Mouse (Mus musculus) embryonic stem cell, embryonic (primary cell): ENCODE measurements around the gene Rcc1.

Experiments used
- CTCF ChIA-PET, 4 experiments: fragments of 300-600 bp in 2 of 4; fragments of 350-600 bp in 2 of 4; sonication (Branson Sonifier 250); formaldehyde crosslinking; loops; one replicate each; lab custom pipeline; 2022; ENCODE audit warnings: inconsistent platforms in 2 of 4; lab: Charles Lee
- POLR2A ChIA-PET, 4 experiments: fragments of 300-600 bp in 2 of 4; fragments of 350-600 bp in 2 of 4; sonication (Branson Sonifier 250); formaldehyde crosslinking; loops; one replicate each; lab custom pipeline; 2022; ENCODE audit warnings: antibody characterized with exemption in 4 of 4, inconsistent platforms in 1 of 4; lab: Charles Lee

Gene Rcc1

DNA sequence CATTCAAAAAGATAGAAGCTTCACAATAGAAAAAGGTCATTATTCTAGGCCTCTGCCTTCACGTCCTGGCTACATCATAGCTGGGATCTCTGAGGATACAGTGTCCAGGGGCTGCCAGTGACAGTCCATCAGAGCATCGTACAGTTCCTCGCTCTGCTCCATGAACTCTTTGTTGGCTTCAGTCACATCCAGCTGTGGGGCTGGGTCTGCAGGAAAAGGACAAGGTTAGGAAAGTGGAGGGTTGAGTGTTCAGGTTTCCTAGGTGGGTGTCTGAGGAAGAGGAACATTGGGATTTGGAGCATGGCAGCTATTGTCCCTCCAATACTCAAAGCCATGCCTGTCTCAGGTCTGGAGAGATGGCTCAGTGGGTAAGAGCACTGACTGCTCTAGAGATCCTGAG, 41.6 kb downstream of the Rcc1 start:
- CTCF ChIA-PET: interaction anchor here in 3 of 4 experiments (0.7 to 1.6 kb wide), 8 partner anchors 10 to 1086 kb away, joined by 3 to 6 read pairs (median 4); no protein-coding TSS in a partner anchor
- POLR2A ChIA-PET: interaction anchor here (0.6 to 9.6 kb wide), 84 partner anchors 10 to 1620 kb away, joined by 3 to 341 read pairs (median 5); partner anchors contain the start of genes Trnau1ap (in 4 of the 4), Rab42 (in 2 of the 4), Rcc1 (in 2 of the 4) and Taf12 (in 2 of the 4)

DNA sequence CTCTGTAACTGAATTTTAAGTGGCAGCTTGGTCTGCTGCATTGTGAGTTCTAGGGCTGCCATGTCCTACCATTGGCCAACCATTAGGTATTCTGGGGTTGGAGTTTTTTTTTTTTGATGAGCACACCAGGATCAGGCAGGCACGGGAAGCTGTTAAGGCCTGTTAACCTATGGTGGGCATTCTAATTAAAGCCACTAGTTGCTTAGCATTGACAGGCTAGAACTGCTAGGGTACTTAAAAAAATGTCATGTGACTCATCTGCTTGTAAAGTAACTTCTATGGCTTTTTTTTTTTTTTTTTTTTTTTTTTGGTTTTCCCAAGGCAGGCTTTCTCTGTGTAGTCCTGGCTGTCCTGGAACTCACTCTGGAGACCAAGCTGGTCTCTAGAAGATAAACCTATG, 42.2 kb downstream of the Rcc1 start:
- ChIA-PET CTCF (interaction anchor here (0.7 to 2.6 kb wide), 12 partner anchors 10 to 1087 kb away, joined by 3 to 15 read pairs (median 4); partner anchors contain the start of gene Trnau1ap (in 1 of the 4)), POLR2A (interaction anchor here (0.6 to 9.6 kb wide), 92 partner anchors 10 to 1620 kb away, joined by 3 to 341 read pairs (median 5); partner anchors contain the start of genes Trnau1ap (in 4 of the 4), Rab42 (in 2 of the 4), Rcc1 (in 2 of the 4) and Taf12 (in 2 of the 4))

DNA sequence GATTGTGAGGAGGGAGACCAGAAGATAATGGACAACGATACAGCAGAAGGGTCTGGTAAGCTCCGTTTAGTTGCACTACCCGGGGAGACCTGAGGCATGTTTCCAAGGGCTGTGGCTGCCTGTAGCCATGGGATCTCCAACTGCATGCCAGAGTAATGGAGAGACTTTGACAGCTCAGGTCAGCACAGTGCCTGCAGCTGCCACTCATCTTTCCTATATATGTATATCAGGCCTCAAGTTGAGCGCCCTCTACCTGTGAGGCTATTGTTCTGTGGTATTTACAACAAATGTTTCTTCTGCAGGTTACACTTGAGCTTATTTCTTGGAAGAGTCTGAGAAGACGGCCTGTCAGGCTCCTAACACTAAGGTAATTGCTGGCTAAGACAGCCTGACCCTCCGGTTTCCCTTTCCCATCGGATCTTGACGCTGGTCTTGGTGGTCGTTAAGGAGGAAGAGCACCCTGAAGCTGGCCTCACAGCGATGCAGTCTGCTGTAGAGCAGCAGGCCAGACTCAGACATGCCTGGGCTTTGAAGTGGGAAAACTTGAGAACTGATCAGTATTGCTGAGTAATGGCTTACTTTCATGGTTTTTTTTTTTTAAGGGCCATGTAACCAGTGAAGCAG, 43.4 kb downstream of the Rcc1 start:
- CTCF ChIA-PET: interaction anchor here in 3 of 4 experiments (0.5 to 2.6 kb wide), 14 partner anchors 10 to 450 kb away, joined by 3 to 15 read pairs (median 4); partner anchors contain the start of gene Trnau1ap (in 1 of the 3)

DNA sequence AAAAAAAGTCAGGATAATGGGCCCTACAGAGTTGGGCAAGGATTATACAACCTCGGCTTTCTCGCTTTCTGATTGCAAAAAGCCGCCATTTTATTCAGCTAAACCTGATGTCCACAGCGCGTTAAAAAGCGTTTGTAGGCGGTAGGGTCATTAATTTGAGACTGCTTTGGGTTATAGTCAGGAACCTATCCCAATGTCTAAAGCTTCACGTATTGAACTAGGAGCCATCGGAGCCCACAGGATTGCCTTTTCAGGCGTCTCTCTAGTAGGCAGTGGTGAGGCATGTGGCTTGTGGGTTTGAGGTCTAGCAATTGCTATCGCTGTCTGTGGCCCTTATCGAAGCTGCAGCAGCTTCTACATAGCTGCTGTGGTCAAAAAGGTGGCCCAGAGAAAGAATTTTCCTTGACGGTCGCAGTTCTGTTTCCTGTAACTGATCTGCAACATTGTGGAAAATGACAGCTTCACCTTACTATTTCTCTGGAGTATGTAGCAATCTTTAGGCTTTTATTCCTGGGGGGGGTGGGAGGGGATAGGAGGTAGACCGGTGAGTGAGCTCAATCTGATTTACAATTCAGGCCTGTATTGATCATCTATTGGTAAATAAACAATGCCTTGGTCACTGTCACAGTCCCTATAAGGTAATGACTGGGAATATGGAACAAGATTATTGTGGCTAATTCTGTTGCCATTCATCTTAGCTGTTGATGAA, 44.1 kb downstream of the Rcc1 start:
- CTCF ChIA-PET: interaction anchor here in 2 of 4 experiments (0.5 to 2.6 kb wide), 11 partner anchors 10 to 451 kb away, joined by 3 to 15 read pairs (median 4); partner anchors contain the start of gene Trnau1ap (in 1 of the 2)
- POLR2A ChIA-PET: interaction anchor here (0.5 to 9.6 kb wide), 103 partner anchors 8 to 1617 kb away, joined by 3 to 341 read pairs (median 5); partner anchors contain the start of genes Trnau1ap (in 4 of the 4), Taf12 (in 3 of the 4), Ythdf2 (in 3 of the 4) and Rab42 (in 2 of the 4)

More for the DNA sequence above, 43.4 kb downstream of the Rcc1 start:
- POLR2A ChIA-PET: interaction anchor here (0.6 to 9.6 kb wide), 108 partner anchors 9 to 674 kb away, joined by 3 to 341 read pairs (median 5); partner anchors contain the start of genes Trnau1ap (in 4 of the 4), Taf12 (in 3 of the 4), Ythdf2 (in 3 of the 4) and Rab42 (in 2 of the 4)

DNA sequence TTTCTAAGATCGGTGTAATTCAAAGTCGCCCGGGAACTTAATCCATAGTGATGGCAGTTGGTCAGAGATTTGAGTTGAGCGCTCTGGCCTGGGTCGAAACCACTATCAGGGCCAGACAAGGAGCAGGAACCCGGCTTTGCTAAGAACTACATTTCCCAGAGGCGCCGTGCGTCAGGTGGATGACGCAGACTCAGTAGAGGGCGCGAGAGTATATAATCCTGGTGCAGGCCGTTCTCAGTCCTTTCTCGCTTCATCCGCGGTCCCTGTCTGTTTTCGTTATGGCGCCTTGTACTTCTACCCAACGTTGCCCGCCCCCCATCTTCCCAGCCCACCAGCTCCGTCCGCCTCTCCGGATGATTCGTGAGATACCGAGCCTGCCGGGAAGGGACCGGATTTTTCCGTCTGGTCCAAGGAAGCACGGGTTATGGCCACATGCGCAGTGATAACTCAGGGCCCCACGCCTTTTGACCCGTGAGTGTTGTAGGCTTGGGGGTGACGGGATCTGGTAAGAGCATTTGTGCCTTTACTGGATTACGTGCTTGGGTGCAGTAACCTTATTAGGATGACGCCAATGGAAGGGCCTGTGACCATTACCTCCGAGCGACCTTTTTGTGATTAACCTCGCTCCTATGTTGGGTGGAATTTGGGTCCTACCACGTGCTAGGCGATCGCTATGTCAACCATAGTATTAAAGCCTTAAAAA, 44.8 kb downstream of the Rcc1 start:
- POLR2A ChIA-PET: interaction anchor here (0.6 to 9.6 kb wide), 51 partner anchors 10 to 1189 kb away, joined by 3 to 341 read pairs (median 8); partner anchors contain the start of genes Taf12 (in 3 of the 4), Trnau1ap (in 3 of the 4), Rab42 (in 2 of the 4) and Rcc1 (in 2 of the 4)
- CTCF ChIA-PET: interaction anchor here in 1 of 4 experiments (1.5 to 1.7 kb wide), 2 partner anchors 12 to 205 kb away, joined by 5 to 7 read pairs; no protein-coding TSS in a partner anchor

DNA sequence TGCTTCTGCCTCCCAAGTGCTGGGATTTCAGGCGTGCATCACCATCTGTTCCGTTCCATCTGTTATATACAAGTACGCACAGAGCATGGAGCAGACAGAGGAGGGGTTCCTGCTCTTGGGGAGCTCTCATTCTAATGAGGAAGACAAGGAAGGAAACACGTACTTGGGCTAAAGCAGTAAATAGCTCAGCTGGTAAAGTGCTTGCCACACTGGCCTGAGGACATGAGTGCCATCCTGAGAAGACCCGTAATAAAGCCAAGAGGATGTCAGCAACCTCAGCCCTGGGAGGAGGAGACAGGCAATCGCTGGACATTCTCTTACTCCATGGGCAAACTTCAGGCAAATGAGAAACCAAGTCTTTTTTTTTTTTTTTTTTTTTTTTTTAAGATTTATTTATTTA, 47.4 kb downstream of the Rcc1 start:
- ChIA-PET CTCF (interaction anchor here in 2 of 4 experiments (0.6 to 2.6 kb wide), 6 partner anchors 10 to 263 kb away, joined by 3 to 10 read pairs (median 6); no protein-coding TSS in a partner anchor), POLR2A (interaction anchor here in 3 of 4 experiments (0.5 to 30.6 kb wide), 30 partner anchors 7 to 1166 kb away, joined by 3 to 593 read pairs (median 4); partner anchors contain the start of genes Trnau1ap (in 3 of the 3), Taf12 (in 2 of the 3) and Rcc1 (in 1 of the 3))

DNA sequence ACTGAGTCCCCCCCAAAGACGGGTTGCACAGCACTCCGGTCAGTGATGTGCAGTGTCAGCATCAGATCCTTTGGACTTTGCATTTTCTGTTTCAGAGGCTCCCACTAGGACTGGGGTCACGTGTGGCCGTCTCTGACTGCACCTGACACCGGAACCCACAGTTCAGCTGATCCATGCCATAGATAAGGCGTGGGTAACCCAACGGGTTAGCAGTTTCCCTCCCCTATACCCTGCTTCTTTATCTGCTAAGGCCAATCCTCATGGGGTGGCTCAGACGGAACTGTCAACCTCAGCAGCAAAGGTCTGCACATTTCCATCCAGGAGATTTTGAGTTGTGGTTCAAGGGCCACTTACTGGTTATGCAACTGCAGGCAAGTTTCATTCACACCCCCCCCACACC, 48.1 kb downstream of the Rcc1 start:
- ChIA-PET CTCF (interaction anchor here in 2 of 4 experiments (0.6 to 2.6 kb wide), 5 partner anchors 9 to 207 kb away, joined by 3 to 10 read pairs (median 4); no protein-coding TSS in a partner anchor), POLR2A (interaction anchor here in 3 of 4 experiments (0.5 to 30.6 kb wide), 36 partner anchors 8 to 221 kb away, joined by 3 to 593 read pairs (median 4); partner anchors contain the start of genes Trnau1ap (in 3 of the 3), Taf12 (in 2 of the 3) and Ythdf2 (in 2 of the 3))

DNA sequence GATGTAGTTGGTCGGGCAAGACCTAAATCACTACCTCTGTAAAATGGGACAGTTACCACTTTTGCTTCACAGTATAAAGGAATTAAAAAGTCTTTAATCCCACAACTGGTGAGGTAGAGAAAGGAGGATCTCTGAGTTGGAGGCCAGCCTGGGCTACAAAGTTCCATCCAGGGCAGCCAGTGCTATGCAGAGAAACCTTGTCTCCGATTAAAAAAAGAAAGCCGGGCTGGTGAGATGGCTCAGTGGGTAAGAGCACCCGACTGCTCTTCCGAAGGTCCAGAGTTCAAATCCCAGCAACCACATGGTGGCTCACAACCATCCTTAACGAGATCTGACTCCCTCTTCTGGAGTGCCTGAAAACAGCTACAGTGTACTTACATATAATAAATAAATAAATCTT, 49.9 kb downstream of the Rcc1 start:
- CTCF ChIA-PET: interaction anchor here (0.8 to 4.4 kb wide), 8 partner anchors 11 to 125 kb away, joined by 3 to 21 read pairs (median 4); no protein-coding TSS in a partner anchor

DNA sequence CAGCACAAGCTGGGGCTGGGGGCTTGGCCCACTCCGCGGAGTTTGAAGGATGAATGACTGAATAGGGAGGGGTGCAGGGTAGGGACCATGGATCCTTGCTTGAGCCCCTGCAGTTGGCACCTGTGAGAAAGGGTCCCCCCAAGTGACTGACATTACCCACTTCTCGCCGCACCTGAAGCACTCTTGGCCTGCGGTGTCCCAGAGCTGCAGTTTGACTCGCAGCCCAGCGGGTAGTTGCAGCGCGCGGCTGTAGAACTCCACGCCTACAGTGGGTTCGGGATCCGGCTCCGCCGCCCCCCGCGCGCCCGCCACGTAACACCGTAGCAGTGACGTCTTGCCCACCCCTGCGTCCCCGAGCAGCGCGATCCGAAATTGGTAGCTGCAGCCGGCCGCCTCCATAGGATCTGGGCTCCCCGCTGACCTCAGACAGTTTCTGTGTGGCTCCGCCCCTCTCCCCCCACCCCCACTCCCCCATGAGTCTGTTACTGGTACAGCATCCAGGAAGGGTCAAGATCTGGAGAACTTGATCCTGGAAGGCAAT, 50.4 kb downstream of the Rcc1 start, which contains the start of gene Rab42:
Rab42 (minus strand) TSS at position 447 of the 541 bp plus-strand sequence.
- ChIA-PET POLR2A (interaction anchor here (0.6 to 30.6 kb wide), 47 partner anchors 10 to 1602 kb away, joined by 3 to 593 read pairs (median 5); partner anchors contain the start of genes Taf12 (in 3 of the 4), Trnau1ap (in 3 of the 4), Ythdf2 (in 2 of the 4) and Rcc1 (in 1 of the 4)), CTCF (interaction anchor here in 3 of 4 experiments (0.7 to 4.4 kb wide), 10 partner anchors 10 to 125 kb away, joined by 3 to 21 read pairs (median 4); no protein-coding TSS in a partner anchor)

More for the DNA sequence above, 49.9 kb downstream of the Rcc1 start:
- POLR2A ChIA-PET: interaction anchor here in 3 of 4 experiments (0.6 to 30.6 kb wide), 37 partner anchors 9 to 211 kb away, joined by 3 to 593 read pairs (median 6); partner anchors contain the start of genes Taf12 (in 3 of the 3), Trnau1ap (in 3 of the 3), Ythdf2 (in 2 of the 3) and Rcc1 (in 1 of the 3)

DNA sequence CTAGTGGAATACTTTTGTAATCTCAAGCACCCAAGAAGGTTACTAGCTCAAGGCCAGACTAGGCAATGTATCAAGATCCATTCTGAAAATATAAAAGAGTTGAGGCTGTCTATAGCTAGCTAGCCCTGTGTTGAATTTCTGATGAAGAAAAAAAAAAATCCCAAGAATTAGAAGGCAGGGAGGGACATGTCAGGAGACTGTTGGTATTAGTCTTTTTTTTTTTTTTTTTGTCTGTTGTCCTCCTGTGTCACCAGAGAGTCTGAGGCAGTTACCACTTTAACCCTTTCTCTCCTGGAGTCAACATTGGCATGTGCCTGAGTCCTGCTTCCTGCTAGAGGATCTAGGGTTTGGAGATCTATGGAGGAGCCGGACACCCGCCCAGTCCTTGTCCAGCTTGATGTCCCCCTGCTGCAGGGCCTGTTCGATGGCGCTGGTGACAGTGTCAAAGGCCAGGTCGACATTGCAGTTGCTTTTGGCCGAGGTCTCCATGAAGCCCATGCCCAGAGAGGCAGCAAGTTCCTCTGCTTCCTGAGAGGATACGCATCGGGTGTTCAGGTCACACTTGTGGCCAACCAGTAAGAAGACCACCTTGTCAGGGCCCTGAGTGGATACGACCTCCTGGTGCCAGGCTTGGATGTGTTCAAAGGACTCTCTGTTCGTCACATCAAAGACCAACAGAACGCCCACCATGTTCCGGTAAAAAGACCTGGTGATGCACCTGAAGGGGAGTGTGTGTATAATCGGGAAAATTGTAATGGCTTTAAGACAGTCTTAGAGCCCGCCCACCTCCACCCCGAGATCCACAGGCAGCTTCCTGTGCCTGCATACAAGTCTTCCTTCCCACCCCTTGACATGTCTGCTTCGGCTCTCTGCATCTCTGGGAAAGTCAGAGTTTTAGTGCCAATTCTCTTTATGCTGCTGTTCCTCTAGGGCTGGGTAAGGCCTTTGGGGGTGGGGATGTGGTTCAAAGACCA, 51.2 kb downstream of the Rcc1 start:
- POLR2A ChIA-PET: interaction anchor here (0.6 to 30.6 kb wide), 52 partner anchors 9 to 1601 kb away, joined by 3 to 593 read pairs (median 4); partner anchors contain the start of genes Taf12 (in 3 of the 4), Trnau1ap (in 3 of the 4), Ythdf2 (in 3 of the 4) and Rcc1 (in 1 of the 4)
- CTCF ChIA-PET: interaction anchor here (0.5 to 4.4 kb wide), 14 partner anchors 9 to 1605 kb away, joined by 3 to 21 read pairs (median 4); no protein-coding TSS in a partner anchor

DNA sequence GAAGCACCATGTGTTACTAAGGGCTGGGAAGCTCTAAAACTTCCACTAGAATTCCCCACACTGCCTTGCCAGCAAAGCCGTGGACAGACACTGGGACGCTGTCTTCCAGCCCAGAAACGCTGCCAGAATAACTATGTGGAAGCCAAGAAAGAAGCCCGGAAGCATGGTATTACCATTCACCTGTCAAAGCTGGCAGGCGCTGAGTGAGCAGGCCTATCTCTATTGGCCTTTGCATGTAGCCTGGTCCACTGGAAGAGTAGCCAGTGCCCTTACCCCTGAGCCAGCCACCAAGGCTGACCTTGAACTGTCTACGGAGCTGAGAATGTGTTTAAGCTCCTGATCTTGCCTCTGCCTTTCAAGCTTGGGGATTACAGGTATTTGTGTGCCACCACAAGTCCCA, 51.9 kb downstream of the Rcc1 start:
- CTCF ChIA-PET: interaction anchor here (0.6 to 4.4 kb wide), 6 partner anchors 8 to 47 kb away, joined by 3 to 21 read pairs (median 4); no protein-coding TSS in a partner anchor
- POLR2A ChIA-PET: interaction anchor here (0.6 to 30.6 kb wide), 27 partner anchors 8 to 522 kb away, joined by 3 to 593 read pairs (median 5); partner anchors contain the start of genes Taf12 (in 2 of the 4), Trnau1ap (in 2 of the 4) and Ythdf2 (in 2 of the 4)

DNA sequence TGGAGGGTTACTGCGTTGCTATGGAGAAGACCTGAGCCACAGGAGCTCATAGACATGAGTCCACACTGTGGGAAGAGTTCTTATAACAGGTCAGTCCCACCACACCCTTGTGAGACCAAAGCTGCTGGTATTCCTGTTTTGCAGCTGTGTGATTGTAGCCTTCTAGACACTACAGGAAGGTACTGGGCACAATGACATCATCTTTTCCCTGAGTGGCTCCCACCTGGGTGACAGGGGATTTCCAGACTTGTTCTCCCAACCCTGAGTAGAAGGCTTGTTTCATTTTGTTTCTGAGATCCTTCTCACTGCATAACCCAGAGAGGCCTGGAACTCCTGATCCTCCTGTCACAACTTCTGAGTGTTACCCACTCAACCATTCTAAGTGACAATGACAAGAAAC, 53.6 kb downstream of the Rcc1 start:
- ChIA-PET CTCF (interaction anchor here in 1 of 4 experiments (4.4 kb wide), 1 partner anchor 7 kb away, joined by 21 read pairs; no protein-coding TSS in a partner anchor), POLR2A (interaction anchor here in 3 of 4 experiments (0.6 to 30.6 kb wide), 9 partner anchors 10 to 54 kb away, joined by 3 to 593 read pairs (median 4); partner anchors contain the start of gene Taf12 (in 3 of the 3))

DNA sequence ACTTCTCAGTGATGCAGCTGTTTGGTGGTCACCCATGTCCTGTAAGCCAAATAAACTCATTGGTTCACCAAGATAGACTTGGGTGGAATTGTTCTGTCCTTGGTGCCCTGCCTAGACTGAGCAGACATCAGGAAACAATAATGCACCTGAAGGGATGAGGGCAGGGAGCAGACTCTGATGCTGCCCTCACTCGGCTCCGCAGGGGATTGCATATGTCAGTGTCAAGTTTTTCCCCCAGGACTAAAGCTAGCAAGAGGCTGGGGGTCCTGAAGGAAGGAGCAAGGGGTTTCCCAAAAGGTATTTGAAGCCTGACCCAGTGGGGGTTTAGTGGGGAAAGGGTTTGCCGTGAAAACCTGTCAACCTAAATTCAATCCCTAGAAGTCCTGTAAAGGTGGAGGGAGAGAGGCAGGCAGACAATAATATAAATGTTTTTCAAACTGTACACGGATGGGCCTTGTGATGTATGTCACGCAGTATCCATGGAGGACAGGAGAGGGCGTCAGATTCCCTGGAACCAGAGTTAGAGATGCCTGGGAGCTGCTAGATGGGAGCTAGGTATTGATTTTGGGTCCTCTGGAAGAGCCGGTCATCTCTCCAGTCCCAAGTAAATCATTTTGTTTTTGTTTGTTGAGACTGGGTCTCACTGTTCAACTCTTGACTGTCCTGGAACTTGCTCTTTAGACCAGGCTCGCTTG, 57.6 kb downstream of the Rcc1 start:
- ChIA-PET CTCF (interaction anchor here (0.6 to 2.3 kb wide), 21 partner anchors 10 to 236 kb away, joined by 3 to 13 read pairs (median 4); partner anchors contain the start of genes Taf12 (in 1 of the 4) and Ythdf2 (in 1 of the 4)), POLR2A (interaction anchor here (0.6 to 30.6 kb wide), 37 partner anchors 8 to 231 kb away, joined by 3 to 593 read pairs (median 5); partner anchors contain the start of genes Taf12 (in 2 of the 4), Trnau1ap (in 2 of the 4) and Rab42 (in 1 of the 4))
